Mouse (Mus musculus) heart, adult 2 months (tissue): ENCODE data around the gene Atrip.

Experiments used
- CTCF ChIP-seq: fragments of 200-600 bp; IDR thresholded peaks from 2 replicates; pipeline ENCODE4 v1.8.1; 2022; ENCODE audit warnings: antibody characterized with exemption, mild to moderate bottlenecking, moderate library complexity
- EP300 ChIP-seq: fragments of 200-500 bp; IDR thresholded peaks from 2 replicates; pipeline ENCODE4 v1.6.1; 2011; ENCODE audit warnings: low read depth, low read length, control low read depth; ENCODE audit not compliant: insufficient read depth
- POLR2A ChIP-seq: fragments of 200-500 bp; IDR thresholded peaks from 2 replicates; pipeline ENCODE4 v1.6.1; 2011; ENCODE audit warnings: mild to moderate bottlenecking, low read depth, low read length, control low read depth; ENCODE audit not compliant: insufficient read depth

DNA sequence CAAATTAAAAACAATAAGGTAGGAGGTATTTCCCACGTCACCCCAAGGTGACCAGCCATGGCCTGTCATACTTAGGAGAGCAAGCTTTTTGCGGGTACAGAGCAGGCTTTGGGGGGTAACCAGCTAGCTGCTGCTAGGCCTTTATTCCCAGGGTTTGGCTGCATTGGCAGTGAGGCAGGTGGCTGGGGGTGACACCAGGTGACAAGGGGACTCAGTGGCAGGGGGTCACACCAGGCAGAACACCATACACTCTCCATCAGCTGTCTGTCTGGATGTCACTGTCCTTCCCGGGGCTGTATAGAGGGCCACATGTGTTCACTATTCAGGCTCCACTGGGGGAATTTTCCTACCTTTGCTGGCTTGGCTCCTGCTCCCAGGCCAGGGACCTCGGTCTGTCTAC, 17.0 kb downstream of the Atrip start:
- TF ChIP-seq CTCF (no peak), POLR2A (no peak), EP300 (no peak)
